Mouse (Mus musculus): Measurements from ENCODE around the gene Manba. TPM values are rescaled to one million over a fixed set of nuclear protein-coding genes. Genes with fewer than 3 reads are reported as not detected.
"Not testable (repeated sequence)": the region's sequence is repeated elsewhere in the genome, so short reads cannot be mapped to it uniquely, and the experiment has no call there.

The Manba gene
- polyA plus RNA-seq, 1 experiment from 2014 or later = 5.9 TPM

DNA sequence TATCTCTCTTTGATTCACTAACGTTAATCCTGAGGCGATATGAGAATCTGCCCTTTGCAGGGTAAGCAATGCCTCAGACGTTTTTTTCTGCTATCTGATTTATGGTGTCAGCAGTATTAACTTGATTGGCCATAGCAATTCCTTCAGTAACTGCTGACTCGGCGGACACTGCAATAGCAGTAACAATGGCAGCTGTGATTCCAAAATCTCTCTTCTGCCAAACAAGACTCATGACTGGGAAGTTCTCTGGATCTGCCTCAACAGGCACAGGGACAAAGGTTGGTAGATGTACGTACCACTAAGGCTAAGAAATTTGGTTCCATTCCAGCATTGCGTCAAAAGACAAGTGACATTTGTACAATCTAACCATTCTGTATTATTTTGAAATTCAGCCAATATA is 7.9 kb downstream of the Manba start:
- H3K4me2 ChIP-seq (ENCODE audit: low read length); H3K4me1 ChIP-seq (ENCODE audit: control insufficient read depth, insufficient read depth, low read length); H3K4me3 ChIP-seq (replicated peaks; ENCODE audit: low read depth, low read length); H3K27ac ChIP-seq (replicated peaks; ENCODE audit: low read depth, low read length); H3K9me3 ChIP-seq (ENCODE audit: control insufficient read depth, low read length); DNase-seq; H3K27me3 ChIP-seq (ENCODE audit: control insufficient read depth, insufficient read depth, low read length); H3K36me3 ChIP-seq (ENCODE audit: control insufficient read depth, insufficient read depth, low read length); H3K9ac ChIP-seq (replicated peaks; ENCODE audit: low read length); ATAC-seq (ENCODE audit: low FRiP score, low TSS enrichment): not testable (repeated sequence)
- WGBS = 93% methylated on average over 7 of the region's 7 CpGs

DNA sequence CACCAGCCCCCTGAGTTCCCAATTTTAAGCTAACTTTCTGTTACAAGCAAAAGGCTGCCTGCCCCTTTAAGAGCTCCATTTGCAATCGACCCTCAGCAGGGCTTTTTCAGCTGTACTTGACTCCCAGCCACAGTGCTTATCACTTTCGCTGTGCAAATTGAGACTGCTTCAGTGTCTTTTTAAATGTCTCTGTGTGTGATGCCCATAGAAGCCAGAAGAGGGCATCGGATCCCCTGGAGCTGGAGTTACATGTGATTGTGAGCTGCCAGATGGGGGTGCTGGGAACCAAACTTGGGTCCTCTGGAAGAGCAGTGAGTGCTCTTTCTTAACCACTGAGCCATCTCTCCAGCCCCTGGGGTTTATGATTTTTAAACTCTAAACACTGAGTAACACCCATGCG is 12.5 kb downstream of the Manba start:
- H3K9me3 ChIP-seq (ENCODE audit: control insufficient read depth, low read length); ATAC-seq (ENCODE audit: low FRiP score, low TSS enrichment); H3K4me1 ChIP-seq (ENCODE audit: control insufficient read depth, insufficient read depth, low read length); H3K36me3 ChIP-seq (ENCODE audit: control insufficient read depth, insufficient read depth, low read length); H3K4me2 ChIP-seq (ENCODE audit: low read length); H3K27me3 ChIP-seq (ENCODE audit: control insufficient read depth, insufficient read depth, low read length); H3K4me3 ChIP-seq (replicated peaks; ENCODE audit: low read depth, low read length); H3K9ac ChIP-seq (replicated peaks; ENCODE audit: low read length); DNase-seq; H3K27ac ChIP-seq (replicated peaks; ENCODE audit: low read depth, low read length): not testable (repeated sequence)
- 90% methylated on average over 4 of the region's 4 CpGs for WGBS

DNA sequence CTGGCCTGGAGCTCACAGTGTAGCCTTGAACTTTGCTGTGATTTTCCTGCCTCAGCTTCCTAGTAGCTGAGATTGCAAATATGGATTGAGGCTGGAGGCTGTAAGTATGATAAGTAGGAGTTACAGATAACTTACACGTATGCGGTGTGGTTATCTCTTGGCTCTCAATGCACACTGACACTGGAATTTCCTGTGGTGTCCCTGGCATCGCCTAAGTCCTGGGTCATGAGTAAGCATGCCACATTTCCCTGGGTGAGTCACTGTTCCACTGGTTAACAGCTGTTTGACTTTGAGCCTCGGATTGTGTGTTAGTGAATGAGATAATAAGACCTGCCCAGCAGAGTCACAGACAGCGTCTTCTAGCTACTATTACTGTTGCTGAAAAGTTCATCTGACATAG is 13.5 kb downstream of the Manba start:
- ATAC-seq (ENCODE audit: low FRiP score, low TSS enrichment) (no peak), DNase-seq (no peak)
- no peak overlapping the region for H3K9ac ChIP-seq (replicated peaks; ENCODE audit: low read length)
- WGBS = 92% methylated on average over 5 of the region's 5 CpGs
- no peak overlapping the region for H3K27ac ChIP-seq (replicated peaks; ENCODE audit: low read depth, low read length)
- H3K4me3 ChIP-seq (replicated peaks; ENCODE audit: low read depth, low read length) = no peak overlapping the region
- H3K4me1 ChIP-seq (ENCODE audit: control insufficient read depth, insufficient read depth, low read length) = no peaks in the 10 kb centered on the region
- no peaks in the 10 kb centered on the region for H3K27me3 ChIP-seq (ENCODE audit: control insufficient read depth, insufficient read depth, low read length)
- H3K4me2 ChIP-seq (ENCODE audit: low read length) = no peak overlapping the region
- no peaks in the 10 kb centered on the region for H3K36me3 ChIP-seq (ENCODE audit: control insufficient read depth, insufficient read depth, low read length)
- no peaks in the 10 kb centered on the region for H3K9me3 ChIP-seq (ENCODE audit: control insufficient read depth, low read length)

DNA sequence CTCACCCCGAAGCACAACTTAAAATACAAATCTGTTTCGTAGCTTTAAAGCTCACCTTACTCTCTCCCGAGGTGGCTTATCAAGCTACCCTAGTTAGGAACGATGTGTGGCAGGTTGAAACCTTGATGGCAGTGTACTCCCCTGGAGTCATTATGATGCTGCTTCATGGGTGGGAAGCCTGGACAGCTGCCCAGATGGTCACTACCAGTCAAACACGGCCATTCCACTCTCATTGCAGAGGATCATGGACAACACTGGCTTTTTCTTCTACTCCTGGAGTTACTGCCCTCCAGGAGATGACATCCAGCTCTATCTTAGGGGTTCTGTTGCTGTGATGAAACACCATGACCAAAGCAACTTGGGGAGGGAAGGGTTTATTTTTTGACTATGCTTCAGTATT is 17.7 kb downstream of the Manba start:
- no peak for ATAC-seq (ENCODE audit: low FRiP score, low TSS enrichment)
- H3K4me3 ChIP-seq (replicated peaks; ENCODE audit: low read depth, low read length) = no peak overlapping the region
- H3K9me3 ChIP-seq (ENCODE audit: control insufficient read depth, low read length) = no peaks in the 10 kb centered on the region

DNA sequence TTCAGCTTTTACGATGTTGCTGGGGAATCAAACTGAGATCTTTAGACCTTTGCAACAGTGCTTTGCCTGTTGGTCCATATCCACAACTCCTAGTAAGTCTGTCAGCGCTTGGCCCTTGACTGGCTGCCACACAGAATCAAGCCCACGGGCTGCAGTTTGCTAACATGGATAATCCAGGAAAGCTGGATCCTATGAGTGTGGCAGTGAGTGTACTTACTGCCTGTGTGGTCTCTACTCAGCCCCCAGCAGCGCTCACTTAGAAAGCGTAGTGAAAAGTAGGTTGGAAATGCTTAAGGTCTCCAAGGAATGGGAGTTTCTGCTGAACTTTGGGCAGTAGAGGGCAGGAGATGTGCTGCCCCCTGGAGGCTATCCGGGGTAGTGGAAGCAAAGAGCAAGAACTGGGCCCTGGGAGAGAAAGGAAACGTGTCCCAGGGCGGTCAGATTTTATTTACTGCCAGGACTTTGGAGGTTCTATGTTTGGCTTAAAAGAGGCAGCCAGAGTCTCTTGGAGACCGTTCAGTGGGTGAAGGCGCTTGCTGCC is 20.0 kb downstream of the Manba start:
- ATAC-seq (ENCODE audit: low FRiP score, low TSS enrichment) = no peak
- DNase-seq = no peak
- H3K4me2 ChIP-seq (ENCODE audit: low read length) = no peak overlapping the region
- no peak overlapping the region for H3K27ac ChIP-seq (replicated peaks; ENCODE audit: low read depth, low read length)
- WGBS = 58% methylated on average over 10 of the region's 10 CpGs
- H3K4me3 ChIP-seq (replicated peaks; ENCODE audit: low read depth, low read length) = no peak overlapping the region
- H3K36me3 ChIP-seq (ENCODE audit: control insufficient read depth, insufficient read depth, low read length) = no peaks in the 10 kb centered on the region
- H3K9ac ChIP-seq (replicated peaks; ENCODE audit: low read length) = no peak overlapping the region
- H3K4me1 ChIP-seq (ENCODE audit: control insufficient read depth, insufficient read depth, low read length) = no peaks in the 10 kb centered on the region
- no peaks in the 10 kb centered on the region for H3K27me3 ChIP-seq (ENCODE audit: control insufficient read depth, insufficient read depth, low read length)
- no peaks in the 10 kb centered on the region for H3K9me3 ChIP-seq (ENCODE audit: control insufficient read depth, low read length)

More for the DNA sequence above, 17.7 kb downstream of the Manba start:
- Histone ChIP-seq H3K27me3 (ENCODE audit: control insufficient read depth, insufficient read depth, low read length) (no peaks in the 10 kb centered on the region), H3K4me2 (ENCODE audit: low read length) (no peak overlapping the region), H3K4me1 (ENCODE audit: control insufficient read depth, insufficient read depth, low read length) (no peaks in the 10 kb centered on the region), H3K36me3 (ENCODE audit: control insufficient read depth, insufficient read depth, low read length) (no peaks in the 10 kb centered on the region), H3K27ac (replicated peaks; ENCODE audit: low read depth, low read length) (no peak overlapping the region), H3K9ac (replicated peaks; ENCODE audit: low read length) (no peak overlapping the region)
- WGBS = 92% methylated on average over 5 of the region's 5 CpGs
- DNase-seq = no peak

DNA sequence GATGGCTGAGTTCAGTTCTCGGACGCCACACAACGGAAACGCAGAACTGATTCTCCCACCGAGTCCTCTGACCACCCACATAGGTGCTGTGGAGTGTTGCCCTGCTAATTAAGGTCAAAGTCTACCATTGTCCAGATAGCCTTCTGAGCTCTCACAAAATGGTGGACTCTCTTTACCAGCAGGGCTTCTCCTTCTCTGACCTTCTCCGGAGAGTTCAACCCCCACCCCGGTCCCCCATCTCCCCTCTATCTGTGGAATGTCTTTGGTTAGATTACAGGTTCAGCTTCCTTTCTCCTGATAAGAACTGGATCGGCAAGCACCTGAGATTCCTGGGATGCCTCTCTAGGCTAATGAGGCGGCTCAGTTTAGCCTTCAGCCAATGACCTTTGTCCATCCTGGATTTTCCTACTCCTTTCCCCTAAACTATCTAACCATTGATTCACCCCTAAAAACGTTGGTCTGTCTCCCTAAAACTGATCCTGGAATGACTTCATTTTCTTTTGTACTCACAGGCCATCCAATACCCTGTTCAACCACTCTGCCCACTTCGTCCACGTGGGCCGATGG is 20.6 kb downstream of the Manba start:
- no peak for DNase-seq
- no peak for ATAC-seq (ENCODE audit: low FRiP score, low TSS enrichment)
- Histone ChIP-seq H3K4me1 (ENCODE audit: control insufficient read depth, insufficient read depth, low read length) (no peaks in the 10 kb centered on the region), H3K36me3 (ENCODE audit: control insufficient read depth, insufficient read depth, low read length) (no peaks in the 10 kb centered on the region), H3K9ac (replicated peaks; ENCODE audit: low read length) (no peak overlapping the region), H3K9me3 (ENCODE audit: control insufficient read depth, low read length) (no peaks in the 10 kb centered on the region), H3K27me3 (ENCODE audit: control insufficient read depth, insufficient read depth, low read length) (no peaks in the 10 kb centered on the region), H3K4me2 (ENCODE audit: low read length) (no peak overlapping the region), H3K27ac (replicated peaks; ENCODE audit: low read depth, low read length) (no peak overlapping the region), H3K4me3 (replicated peaks; ENCODE audit: low read depth, low read length) (no peak overlapping the region)
- WGBS = 90% methylated on average over 13 of the region's 13 CpGs

DNA sequence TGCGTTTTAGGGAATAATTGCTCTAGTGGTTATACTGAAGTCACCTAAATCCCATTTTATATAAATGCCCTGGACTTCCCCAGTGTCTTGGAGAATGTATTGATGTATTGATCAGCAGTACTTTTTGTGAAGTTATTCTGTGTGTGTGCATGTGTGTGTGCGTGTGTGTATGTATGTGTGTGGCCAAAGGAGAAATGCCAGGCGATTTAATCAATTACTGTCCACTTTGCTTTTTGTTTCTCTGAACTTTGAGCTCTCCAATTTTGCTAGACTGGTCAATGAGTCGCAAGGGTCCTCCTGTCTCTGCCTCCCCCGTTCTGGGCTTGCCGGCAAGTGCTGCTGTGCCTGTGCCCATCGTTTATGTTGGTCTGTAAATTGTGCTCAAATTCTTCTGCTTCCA is 22.1 kb downstream of the Manba start:
- Histone ChIP-seq H3K9me3 (ENCODE audit: control insufficient read depth, low read length) (no peaks in the 10 kb centered on the region), H3K27ac (replicated peaks; ENCODE audit: low read depth, low read length) (no peak overlapping the region), H3K4me2 (ENCODE audit: low read length) (no peak overlapping the region), H3K4me1 (ENCODE audit: control insufficient read depth, insufficient read depth, low read length) (no peaks in the 10 kb centered on the region), H3K36me3 (ENCODE audit: control insufficient read depth, insufficient read depth, low read length) (no peaks in the 10 kb centered on the region), H3K9ac (replicated peaks; ENCODE audit: low read length) (no peak overlapping the region), H3K27me3 (ENCODE audit: control insufficient read depth, insufficient read depth, low read length) (no peaks in the 10 kb centered on the region), H3K4me3 (replicated peaks; ENCODE audit: low read depth, low read length) (no peak overlapping the region)
- DNase-seq = no peak
- 93% methylated on average over 7 of the region's 7 CpGs for WGBS
- ATAC-seq (ENCODE audit: low FRiP score, low TSS enrichment) = no peak

DNA sequence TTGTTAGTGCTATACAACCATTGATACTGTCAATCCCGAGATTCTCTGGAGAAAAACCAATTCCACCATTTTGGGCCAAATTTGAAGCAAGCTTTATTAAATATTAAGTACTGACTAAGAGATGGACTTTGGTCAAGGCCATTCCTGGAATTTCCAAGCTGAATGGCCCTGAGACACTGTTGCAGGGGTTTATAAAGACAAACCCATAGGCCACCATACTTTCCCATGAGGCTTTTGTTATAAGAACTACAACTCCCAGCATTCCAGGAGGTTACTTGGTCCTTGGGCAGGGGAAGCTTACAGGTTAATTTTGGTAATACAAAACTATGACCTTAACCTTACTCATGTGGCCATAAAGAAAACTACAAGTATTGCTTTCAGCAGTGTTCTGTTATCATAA is 22.8 kb downstream of the Manba start:
- H3K4me3 ChIP-seq (replicated peaks; ENCODE audit: low read depth, low read length) = no peak overlapping the region
- WGBS = 92% methylated on average over 1 of the region's 1 CpGs
- ATAC-seq (ENCODE audit: low FRiP score, low TSS enrichment) = no peak
- H3K4me2 ChIP-seq (ENCODE audit: low read length) = no peak overlapping the region
- no peaks in the 10 kb centered on the region for H3K4me1 ChIP-seq (ENCODE audit: control insufficient read depth, insufficient read depth, low read length)
- DNase-seq = no peak
- H3K27ac ChIP-seq (replicated peaks; ENCODE audit: low read depth, low read length) = no peak overlapping the region
- no peaks in the 10 kb centered on the region for H3K27me3 ChIP-seq (ENCODE audit: control insufficient read depth, insufficient read depth, low read length)
- no peak overlapping the region for H3K9ac ChIP-seq (replicated peaks; ENCODE audit: low read length)
- H3K9me3 ChIP-seq (ENCODE audit: control insufficient read depth, low read length) = no peaks in the 10 kb centered on the region
- H3K36me3 ChIP-seq (ENCODE audit: control insufficient read depth, insufficient read depth, low read length) = no peaks in the 10 kb centered on the region

DNA sequence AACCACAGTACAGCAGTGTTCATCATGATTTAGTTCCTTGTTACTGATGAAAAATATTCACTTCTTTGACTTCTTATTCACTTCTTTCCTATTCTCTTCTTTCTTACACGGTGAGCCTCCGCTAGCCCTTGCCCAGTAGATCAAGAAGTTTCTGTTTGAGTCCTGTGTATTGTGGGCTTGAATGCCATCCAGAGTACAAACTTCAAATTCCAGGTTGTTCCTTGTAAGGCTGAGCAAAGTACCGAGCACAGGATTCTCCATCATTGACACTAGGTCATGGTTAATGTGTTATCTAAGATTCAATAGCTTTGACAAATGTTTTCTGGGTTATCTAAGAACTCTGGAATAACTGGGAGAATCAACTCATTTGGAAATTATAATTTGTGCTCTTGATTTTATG is 25.0 kb downstream of the Manba start:
- Histone ChIP-seq H3K27ac (replicated peaks; ENCODE audit: low read depth, low read length) (no peak overlapping the region), H3K4me3 (replicated peaks; ENCODE audit: low read depth, low read length) (no peak overlapping the region)
- no peak for DNase-seq

More for the DNA sequence above, 25.0 kb downstream of the Manba start:
- ATAC-seq (ENCODE audit: low FRiP score, low TSS enrichment) = no peak
- Histone ChIP-seq H3K4me1 (ENCODE audit: control insufficient read depth, insufficient read depth, low read length) (peaks cover 3% of the 10 kb centered on the region; the same call in 1 of the 2 replicates), H3K9me3 (ENCODE audit: control insufficient read depth, low read length) (no peaks in the 10 kb centered on the region), H3K9ac (replicated peaks; ENCODE audit: low read length) (no peak overlapping the region), H3K36me3 (ENCODE audit: control insufficient read depth, insufficient read depth, low read length) (no peaks in the 10 kb centered on the region), H3K27me3 (ENCODE audit: control insufficient read depth, insufficient read depth, low read length) (no peaks in the 10 kb centered on the region), H3K4me2 (ENCODE audit: low read length) (no peak overlapping the region)
- WGBS = 93% methylated on average over 3 of the region's 3 CpGs
